ENCODE assay signal across 9 mouse cellular contexts in the genomic region with DNA sequence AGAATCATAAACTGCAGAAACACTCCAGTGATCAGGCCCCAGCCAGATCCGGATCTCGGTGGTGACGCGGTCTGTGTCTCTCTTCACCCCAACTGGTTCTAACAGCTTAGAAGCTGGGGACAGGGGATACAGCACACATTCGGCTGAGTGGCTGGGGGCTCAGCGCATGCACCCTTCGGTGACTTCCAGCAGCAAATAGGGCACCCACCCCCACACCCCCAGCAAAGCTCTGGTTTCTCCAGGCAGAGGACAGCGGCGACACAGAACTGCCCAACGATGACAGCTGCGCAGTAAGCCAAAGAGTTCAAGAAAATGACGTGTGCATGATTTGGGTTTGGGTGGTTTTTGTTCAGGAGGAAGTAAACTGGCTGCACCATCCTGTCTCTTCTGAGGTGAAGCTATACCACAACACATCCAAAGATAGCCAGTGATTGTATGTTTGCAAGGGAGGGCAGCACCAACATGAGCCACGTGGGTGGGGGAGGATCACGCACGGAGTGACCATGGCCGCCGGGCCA.
DNase-seq lines count a peak whose midpoint lies in the region; ATAC-seq lines count a peak whose summit lies in the region.
"Had no signal": no experiment of that assay in that cellular context is flagged by ENCODE, and none has a peak within 500 bp of the region (broad histone marks: within the 10 kb centered on the region; RNA-seq: fewer than 3 reads in every experiment).

No protein-coding gene starts in this region.

- peaks cover 55% of the 10 kb centered on the region for H3K4me1 ChIP-seq in kidney, embryonic 16.5 days (ENCODE audit: insufficient read depth, low read length)

- H3K9ac ChIP-seq in kidney, embryonic 16.5 days (replicated peaks; ENCODE audit: low read length): no peak overlapping the region
- H3K9ac ChIP-seq: liver, embryonic 14.5 days had no signal

- H3K4me3 ChIP-seq in kidney, embryonic 16.5 days (ENCODE audit: low read length): no peak overlapping the region

- DNase-seq in kidney, postnatal 36 days: no peak
- peak; percentile 75 to 76 for DNase-seq in B cell, adult 2 months
- DNase-seq in CD4-positive, CD25-positive, alpha-beta regulatory T cell, adult 2 months (ENCODE audit: low read depth, low spot score): peak; percentile 76
- DNase-seq in kidney, postnatal 25 days: peak; percentile 44 to 74
- no peak for DNase-seq in left cerebral cortex, postnatal 14 days (ENCODE audit: low spot score in 2 of 2)
- DNase-seq in adrenal gland, adult 18-20 months (ENCODE audit: low spot score in 2 of 2): no peak
- DNase-seq: embryo, embryonic 11 days had no signal

- intact Hi-C loops in left cerebral cortex, postnatal 14 days (cut with DNase I): no loop called here

- no peaks in the 10 kb centered on the region for H3K36me3 ChIP-seq in kidney, embryonic 16.5 days (ENCODE audit: insufficient read depth, low read length)

- peak; percentile 39 for ATAC-seq in kidney, embryonic 16.5 days (ENCODE audit: low FRiP score, low TSS enrichment)

- no peak overlapping the region for H3K4me2 ChIP-seq in kidney, embryonic 16.5 days (replicated peaks; ENCODE audit: low read depth, low read length)

- H3K9me3 ChIP-seq in kidney, embryonic 16.5 days (ENCODE audit: low read length): no peaks in the 10 kb centered on the region

- peak overlapping the region; percentile 86 for H3K27ac ChIP-seq in kidney, embryonic 16.5 days (ENCODE audit: low read length)
- H3K27ac ChIP-seq: liver, embryonic 14.5 days had no signal

- WGBS in kidney, embryonic 16.5 days: 68% methylated on average over 17 of the region's 17 CpGs

- H3K27me3 ChIP-seq in kidney, embryonic 16.5 days (ENCODE audit: insufficient read depth, low read length): no peaks in the 10 kb centered on the region

Comparison
In these comparisons a context has a peak if more than half of its experiments do, and no peak if none do; other contexts are left out.
1. DNase-seq: peak in B cell, adult 2 months (2 of 2), CD4-positive, CD25-positive, alpha-beta regulatory T cell, adult 2 months (single experiment) and kidney, postnatal 25 days (2 of 2); none in kidney, postnatal 36 days (0 of 2), left cerebral cortex, postnatal 14 days (0 of 2) and adrenal gland, adult 18-20 months (0 of 2).